Mouse (Mus musculus) kidney, postnatal 10 days (tissue): ENCODE data around the gene Ccdc93.
A peak's percentile ranks its signal among the peaks of the same experiment; 100 is the strongest.

Experiments used
- DNase-seq: peaks from one replicate; pipeline ENCODE4 v3.0.0; 2021; ENCODE audit warnings: mixed read lengths

Gene Ccdc93

DNA sequence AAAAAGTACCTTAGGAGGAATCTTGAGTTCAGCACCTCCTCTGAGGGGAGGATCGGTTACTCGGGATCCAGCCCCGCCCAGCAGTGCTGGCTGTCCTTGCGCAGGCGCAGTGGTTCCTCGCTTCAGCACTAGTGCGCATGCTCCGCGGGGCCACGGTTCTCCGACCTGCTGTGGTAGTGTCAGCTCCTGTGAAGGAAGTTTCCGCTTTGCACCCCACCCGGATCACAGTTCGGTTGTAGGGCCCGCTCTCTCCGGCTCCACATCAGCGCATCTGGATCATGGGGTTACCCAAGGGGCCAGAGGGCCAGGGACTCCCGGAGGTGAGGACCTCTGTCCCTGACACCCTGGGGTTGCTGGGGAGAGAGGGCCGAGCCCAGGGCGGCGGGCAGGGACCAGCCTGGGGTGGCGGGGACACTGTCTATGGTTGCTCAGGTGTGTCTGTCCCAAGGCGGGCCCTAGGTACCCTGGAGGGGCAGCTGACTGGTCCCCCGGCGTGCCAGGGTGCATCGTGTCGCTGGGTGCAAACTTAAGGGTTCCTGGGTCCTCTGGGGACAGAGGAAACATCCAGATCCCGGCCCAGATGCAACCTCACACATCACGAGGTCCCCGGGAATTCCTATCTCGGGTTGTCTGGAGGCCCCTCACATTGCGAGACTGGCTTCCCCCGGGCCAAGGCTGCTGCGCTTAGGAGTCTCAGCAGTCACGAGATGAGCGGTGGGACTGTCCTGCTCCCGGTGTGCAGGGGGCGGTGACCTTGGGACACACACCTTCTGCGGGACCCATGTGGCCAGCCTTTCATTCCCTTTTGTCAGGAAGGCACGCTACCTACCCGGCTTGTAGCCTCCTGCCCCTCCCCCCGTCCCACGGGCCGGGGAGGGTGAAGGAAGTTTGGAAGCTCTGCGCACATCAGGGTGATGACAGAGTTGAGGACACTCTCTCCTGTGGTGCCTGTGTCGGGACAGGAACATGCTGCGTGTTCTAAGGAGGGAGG lies at the start of gene Ccdc93:
Gene Ccdc93, plus strand, starts transcription at position 112 of the 991 bp plus-strand sequence.
- peak; percentile 99 for DNase-seq

DNA sequence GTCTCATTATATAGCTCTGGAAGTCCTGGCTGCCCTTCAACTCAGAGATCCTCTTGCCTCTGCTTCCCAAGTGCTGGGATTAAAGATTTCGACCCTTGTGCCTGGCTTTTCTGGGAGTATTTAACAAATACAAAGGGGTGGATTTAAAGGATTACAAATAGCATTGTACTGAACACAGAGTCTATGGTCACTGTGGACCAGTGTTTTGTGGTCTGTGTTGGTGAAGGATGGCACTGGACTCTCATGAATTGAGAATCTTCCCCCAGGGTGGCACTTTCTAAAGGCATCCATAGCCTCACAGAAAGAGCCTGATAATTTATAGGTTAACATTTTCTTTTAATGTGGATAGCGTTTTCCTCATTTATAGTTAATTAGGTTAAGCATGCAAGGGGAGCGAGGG lies 49.3 kb upstream of the Ccdc93 start:
- no peak for DNase-seq

DNA sequence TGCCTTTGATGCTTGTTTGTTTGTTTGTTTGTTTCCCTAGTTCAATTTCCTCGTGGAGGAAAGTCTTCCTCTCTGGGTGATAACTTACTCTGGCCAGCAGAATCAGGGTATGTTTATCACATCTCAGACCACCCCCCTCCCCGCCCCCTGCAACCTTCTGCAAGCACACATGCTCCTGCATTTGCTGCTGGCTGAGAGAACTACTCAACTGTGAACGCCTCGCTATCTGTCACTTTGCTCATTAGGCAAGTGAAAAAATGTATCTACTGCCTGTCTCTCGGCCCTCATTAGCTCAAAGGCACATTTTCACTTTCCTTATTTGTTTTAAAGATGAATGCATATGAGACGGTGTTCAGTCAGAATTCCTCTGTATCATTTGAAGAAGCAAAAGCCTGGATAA lies 42.5 kb upstream of the Ccdc93 start:
- DNase-seq: no peak

DNA sequence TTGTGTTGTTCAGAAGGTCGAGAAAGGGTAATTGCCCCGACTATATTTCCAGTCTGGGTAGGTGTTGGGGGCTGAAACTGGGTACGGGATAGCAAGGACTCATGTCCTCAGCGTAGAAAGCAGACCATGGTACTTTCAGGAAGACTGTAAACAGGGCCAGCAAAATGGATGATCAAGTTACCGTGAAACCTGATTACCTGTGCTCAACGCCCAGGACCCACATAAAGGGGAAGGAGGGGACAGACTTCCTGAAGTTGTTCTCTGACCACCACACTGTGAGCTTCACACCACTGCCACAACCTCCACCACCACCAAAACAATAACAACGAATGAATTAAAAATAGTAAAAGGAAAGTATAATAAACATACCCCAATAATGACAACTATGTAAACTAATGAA lies 42.1 kb upstream of the Ccdc93 start:
- DNase-seq: no peak

DNA sequence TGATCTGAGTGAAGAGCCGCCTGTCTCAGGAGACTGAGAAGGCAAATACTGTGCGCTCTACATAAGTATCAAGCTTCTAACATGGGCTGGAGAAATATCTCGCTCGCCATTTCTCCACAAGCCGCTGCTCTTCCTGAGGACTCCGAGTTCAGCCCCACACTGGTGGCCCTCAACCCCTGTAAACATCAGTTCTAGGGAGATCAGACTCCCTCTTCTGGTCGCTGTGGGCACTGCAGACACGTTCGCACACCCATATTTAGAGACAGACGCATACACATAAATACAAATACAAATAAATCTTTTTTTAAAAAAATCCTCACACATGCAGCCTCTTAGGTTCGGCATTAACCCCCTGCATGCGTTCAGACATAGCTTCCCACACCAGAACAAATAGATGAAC lies 41.3 kb upstream of the Ccdc93 start:
- peak; percentile 10 for DNase-seq

DNA sequence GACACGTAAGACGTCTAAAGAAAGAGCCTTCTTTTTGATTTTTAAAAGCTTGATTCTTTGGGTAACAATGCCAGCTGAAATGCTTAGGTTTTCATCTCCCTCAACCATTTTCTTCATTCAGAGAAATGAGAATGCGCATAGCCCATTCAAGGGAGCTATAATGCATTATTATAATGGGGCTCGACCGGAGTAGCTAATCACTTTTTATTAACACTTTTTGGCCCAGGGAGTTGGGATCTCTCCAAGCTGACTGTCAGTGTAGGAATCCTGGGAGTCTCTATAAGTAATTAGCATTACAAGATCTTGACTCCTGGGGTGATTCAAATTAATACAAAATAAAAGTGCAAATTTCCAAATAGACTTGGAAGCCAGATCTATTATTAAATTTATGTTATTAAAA lies 40.8 kb upstream of the Ccdc93 start:
- DNase-seq: no peak

DNA sequence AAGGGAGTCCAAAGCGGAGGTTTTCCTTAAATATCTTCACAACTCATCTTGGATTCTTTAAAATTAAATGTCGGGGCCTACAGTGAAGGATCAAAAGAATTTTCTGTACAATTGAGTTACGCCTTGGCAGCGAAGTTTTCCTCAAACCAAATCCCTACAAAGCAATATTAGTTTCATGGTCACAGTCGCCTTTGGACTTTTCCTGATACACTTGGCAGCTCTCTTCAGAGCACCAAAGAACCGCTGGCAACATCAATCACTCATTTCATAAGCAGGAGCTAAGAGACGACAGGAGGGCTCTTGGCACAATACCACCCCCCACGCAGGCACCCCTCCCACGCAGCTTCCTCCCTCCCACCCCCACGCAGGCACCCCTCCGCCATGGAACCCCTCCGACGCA lies 40.4 kb upstream of the Ccdc93 start:
- no peak for DNase-seq

DNA sequence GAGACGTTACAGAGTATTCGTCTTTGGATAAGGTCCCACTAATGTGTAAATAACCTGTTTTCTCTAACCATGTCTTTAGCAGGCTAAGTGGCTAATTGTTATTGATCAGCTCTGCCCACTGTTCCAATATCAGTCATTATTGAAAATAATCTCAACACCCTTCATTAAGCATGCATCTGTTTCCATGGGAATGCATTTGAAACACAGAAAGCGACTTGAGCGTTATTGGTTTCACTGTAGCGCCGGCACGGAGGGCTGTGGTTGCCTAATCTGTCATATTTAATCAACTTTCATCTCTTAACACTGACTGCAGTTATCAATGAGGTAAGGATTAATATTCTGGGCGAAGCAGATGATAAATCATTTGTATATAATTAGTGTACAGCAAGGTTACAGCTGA lies 40.0 kb upstream of the Ccdc93 start:
- DNase-seq: no peak

DNA sequence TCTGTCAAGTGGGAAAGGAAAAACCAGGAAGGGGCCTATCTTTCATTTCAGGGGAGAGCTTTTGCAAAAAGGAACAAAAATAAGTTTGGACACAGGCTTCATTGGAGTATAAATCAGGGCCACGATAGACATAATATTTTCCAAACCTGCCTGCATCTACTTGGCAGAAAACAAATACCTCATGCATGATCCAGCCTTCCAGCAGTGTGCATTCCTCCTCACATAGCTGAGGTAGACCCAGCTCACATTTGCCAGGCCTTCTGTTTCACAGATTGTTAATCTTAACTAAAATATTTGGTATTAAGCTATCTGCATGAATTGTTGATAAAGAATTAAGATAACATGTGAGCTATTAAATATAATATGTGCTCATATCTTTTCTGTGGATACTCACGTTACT lies 37.7 kb upstream of the Ccdc93 start:
- DNase-seq: no peak

DNA sequence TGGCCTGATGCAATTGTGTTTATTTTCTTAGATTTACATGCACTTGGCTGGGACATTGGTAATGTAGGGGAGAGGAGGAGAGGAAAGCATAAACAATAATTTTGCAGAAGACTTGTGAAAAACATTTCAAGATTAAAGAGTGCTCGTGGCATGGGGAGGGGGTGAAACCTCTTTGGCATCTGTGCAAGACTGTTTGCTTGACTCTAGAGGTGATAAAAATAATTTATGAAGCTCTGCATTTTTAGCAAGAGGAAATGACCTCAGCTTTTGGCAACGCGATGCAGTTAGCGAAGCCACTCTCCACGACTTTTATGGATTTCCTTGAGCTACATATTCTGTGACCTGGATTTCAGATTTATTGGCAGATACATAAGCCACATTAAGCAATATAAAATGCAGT lies 36.1 kb upstream of the Ccdc93 start:
- DNase-seq: peak; percentile 66

DNA sequence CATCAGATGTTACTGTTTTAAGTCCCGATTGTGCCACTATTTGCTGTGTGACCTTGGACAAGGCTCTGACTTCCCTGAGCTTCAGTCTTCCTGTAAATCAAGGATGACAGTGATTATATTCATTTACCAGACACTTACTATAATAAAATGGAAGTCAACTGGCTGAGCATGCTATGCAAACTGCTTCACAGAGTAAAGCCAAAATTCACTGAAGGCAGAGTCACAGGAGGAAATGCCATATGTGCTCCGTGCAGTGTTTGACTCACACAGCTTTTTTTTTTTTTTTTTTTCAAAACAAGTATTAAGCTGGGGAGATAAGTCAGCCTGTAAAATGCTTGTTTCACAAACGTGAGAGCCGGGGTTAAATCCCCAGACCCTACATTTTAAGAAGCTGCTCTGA lies 34.3 kb upstream of the Ccdc93 start:
- DNase-seq: no peak

DNA sequence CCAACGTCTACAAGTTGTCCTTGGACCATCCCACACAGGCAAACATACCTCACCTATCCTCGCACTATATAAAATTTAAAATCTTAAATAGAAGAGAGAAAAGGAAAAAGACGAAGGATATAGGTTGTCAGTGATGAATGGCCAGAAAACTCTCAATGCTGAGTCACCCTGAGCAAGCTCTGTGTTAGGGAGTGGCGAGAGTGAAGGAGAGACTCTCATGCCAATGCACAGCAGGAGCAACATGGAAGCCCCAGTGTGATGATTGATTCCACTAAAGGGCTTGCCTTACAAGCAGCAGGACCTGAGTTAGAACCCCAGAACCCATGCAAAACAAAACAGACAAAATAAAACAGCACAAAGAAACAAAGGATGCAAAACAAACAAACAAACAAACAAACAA lies 32.6 kb upstream of the Ccdc93 start:
- DNase-seq: no peak

DNA sequence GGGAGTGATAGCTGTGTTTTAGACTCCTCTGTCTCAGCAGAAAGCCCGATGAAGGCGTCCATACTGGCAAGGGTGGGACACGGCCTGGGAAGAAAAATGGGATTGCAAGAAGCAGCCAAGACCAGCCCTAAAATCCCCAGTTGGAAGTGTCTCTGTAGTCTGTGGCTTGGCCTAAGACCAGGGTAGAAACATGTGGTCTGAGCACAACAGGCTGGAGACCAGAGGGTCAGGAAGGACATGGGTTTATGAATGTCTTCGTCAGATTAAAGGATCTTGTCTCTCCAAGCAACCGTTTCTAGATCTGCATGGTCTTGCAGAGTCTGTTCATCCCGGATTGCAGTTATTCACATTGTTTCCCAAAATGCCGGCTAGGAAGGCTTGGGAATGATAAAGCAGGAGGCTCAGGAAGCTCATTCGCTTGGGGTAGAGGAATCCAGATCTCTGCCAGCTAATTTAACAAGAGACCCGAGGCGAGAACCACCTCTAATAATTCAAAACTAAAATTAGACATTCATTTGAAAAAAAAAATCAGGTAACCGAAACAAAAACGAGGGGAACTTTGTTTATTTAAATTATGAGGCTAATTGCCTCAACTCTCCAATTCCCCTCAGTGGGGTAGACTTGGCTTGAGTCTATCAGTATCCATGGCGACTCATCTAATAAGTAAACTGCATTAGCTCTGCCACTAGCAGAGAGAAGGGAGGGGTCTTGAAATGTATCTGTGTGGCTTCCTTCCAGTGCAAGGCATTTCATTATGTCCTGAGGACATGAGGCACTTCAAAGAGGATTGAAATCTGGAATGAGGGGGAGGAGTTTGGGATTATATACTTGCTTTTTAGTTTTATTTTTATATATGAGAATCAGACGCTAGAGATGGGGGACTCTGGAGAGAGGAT lies 31.6 kb upstream of the Ccdc93 start:
- DNase-seq: peak; percentile 58

DNA sequence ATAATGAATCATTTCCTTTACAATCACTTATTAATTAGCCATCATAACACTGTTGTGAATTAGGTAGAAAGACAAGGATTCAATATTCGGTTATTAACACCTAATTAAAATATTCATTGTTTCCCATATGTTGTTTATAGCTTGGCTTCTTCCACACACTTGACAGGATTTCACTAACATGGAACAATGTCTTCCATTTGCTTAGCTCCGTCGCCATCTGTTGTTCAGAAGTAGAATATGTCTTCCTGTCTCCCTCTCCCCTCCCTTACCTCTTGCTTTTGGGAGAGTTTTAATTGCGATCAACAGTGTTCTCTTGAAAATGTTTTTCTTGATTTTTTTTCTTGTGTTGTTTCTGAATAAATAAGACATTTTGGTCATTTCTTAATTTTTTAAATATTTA lies 30.6 kb upstream of the Ccdc93 start:
- DNase-seq: peak; percentile 21

DNA sequence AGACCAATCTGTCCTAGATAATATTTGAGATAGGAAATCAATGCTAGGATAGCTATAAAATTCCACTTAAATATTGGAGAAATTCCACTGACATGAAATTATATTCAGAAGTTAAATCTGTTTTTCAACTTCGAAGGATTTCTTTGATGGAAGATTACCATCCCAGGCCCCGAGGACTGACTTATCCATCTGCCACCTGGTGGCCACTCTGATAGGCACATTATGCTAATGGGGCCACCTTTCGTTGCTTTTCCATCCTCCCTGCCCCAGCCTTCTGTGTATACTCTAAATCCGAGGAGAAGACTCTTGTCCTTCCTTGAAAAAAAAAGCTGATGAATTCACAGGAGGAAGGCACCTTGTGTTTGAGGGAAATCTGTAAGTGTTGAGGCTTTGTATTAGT lies 11.8 kb upstream of the Ccdc93 start:
- DNase-seq: peak; percentile 65

DNA sequence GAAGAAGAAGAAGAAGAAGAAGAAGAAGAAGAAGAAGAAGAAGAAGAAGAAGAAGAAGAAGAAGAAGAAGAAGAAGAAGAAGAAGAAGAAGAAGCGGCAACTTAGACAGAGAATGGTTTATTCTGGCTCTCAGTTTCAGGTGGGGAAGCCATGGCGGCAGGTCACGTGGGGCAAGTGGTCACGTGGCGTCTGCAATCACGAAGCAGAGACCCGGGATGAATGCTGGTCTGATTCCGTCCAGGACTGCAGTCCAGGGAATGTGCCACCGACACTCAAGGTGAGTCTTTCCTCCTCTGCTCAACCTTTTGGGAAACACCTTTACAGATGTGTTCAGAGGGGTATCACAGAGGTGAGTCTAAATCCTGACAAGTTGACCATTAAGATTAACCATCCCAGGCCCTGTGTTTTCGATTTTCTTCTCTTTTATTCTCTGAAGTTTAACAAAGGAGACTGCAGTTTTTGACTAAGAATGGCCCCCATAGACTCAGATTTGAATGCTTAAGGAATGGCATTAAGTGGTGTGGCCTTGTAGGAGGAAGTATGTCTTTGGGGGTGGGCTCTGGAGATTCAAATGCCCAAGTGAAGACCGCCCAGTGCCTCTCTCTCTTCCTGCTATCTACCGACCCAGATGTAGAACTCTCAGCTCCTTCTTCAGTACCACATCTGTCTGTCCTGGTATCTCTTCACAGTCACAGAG lies 11.1 kb upstream of the Ccdc93 start:
- no peak for DNase-seq

DNA sequence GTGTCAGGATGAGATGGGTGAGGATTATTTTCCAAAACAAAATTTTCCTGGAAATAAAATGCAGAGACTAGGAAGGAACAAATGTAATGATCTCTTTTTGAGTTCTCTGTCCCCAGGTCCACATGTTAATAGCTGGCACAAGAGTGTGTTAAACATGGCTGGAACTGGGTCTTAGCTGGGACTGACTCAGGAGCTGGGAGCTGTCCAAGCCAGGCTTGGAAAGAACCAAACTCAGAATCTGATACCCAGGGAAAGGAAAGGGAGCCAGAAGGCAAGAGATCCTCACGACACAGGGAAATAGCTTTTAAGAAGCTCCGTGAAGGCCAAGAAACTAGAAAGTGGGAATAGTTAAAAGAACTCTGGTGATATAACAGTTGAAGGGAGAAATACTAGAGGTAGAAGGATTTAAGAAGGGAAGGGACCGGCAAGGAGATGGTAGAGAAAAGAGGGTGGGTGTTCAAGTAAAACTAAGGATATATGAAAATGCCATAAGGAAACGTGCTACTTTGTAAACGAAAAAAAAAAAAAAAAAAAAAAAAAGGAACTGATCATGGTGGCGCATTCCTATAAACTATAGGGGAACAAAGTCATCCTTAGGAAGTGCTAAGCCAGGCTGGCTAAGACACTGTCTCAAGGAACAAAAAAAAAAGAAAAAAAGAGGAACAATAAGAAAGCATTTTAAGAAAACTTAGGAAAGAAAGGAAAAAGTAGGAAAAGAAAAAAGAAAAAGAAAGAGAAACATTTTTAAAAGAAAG lies 489 bp upstream of the Ccdc93 start:
- no peak for DNase-seq

DNA sequence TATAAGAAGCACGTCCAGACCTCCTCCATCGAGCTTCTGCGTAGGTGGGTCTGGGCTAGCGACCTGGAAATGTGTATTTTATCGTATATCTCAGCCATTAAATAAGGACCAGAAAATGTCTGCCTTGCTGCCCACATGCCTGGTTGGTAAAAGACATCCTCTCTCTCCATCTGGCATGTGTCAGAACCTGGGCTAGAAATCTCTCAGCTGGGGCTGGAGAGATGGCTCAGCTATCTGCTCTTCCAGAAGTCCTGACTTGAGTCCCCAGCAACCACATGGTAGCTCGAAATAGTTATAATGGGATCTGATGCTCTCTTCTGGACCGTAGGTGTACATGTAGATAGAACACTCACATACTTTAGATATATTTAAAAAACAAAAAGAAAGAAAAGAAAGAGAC lies 5.1 kb downstream of the Ccdc93 start:
- DNase-seq: no peak

DNA sequence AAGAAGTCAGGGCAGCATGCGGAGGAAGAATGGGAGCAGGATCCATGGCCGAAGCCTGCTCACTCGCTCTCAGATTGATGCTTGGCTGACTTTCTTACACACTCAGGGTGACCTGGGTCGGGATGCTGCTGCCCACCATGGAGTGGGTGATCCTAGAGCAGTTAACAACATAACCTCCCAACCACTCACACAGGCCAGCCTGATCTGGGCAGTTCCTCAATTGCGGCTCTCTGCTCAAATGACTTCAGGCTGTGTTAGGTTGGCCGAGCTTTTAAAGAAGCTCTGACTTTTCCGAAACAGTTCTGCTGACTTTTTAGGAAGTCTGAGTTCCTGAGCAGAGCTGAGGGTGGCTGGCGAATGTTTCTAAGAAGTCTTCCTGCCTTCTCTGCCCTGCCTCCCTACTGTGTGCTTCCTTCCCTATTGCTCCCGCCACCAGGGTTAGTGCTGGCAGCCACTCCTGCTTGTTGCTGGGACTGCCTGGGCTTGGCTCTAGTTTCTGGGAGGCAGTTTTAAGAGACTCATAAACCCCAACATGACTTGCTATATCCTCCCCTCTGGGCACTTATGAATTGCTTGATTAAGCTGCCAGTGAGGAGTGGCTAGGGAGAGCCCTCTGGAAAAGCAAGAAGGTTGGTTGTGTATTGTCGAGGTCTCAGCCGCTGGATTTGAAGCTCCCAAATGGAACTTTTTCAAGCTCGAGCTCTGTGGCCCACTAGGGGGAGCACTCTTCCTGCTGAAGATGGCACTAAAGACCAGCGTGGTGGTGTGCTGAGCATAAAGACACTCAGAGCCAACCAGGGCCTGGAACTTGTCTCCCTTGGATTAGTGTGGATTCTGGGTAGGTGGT lies 9.9 kb downstream of the Ccdc93 start:
- DNase-seq: peak; percentile 80

DNA sequence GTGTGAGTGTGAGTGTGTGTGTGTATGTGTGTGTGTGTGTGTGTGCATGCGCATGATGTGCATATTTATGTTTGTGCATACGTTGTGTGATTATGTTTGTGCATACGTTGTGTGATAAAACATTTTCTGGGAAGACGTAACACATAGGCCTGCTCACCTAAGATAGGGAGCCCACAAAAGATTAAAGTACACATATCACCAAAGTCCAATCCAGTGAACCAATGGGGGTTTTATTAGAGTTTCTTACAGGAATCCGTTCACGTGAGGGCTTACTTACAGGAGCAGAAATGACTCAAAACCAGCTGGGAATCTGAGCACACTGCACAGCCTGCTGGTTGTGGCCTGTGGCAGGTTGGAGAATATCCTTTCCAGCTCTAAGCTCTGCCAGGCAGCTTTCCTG lies 13.3 kb downstream of the Ccdc93 start:
- no peak for DNase-seq

DNA sequence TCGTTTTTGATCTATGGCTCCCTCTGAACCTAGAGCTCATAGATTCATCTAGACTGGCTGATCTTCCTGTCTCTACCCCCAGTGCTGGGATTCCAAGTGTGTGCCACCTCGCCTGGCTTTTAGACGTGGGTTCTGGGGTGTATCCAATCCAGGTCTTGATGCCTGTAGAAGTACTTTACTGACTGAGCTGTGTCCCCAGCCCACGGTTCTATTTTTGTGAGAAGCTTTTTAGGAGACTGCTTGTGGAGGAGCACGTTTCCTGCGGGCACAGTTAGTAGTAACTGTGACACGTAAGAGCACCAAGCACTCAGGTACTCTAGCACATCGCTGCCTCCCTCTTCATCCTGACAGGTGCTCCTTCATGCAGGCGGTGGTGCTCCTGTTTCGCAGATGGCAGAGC lies 16.4 kb downstream of the Ccdc93 start:
- no peak for DNase-seq
